Mouse (Mus musculus) midbrain, postnatal 0 days (tissue): ENCODE results near the gene Sult4a1. TPM values are rescaled to one million over a fixed set of nuclear protein-coding genes. Genes with fewer than 3 reads are reported as not detected.

Experiments
- ATAC-seq: fragments of 200-750 bp; cut with Nextera tagmentation; 2 replicates; pipeline ENCODE4 v1.8.0; 2017; ENCODE audit warnings: moderate number of reproducible peaks, mild to moderate bottlenecking, moderate TSS enrichment, moderate library complexity; ENCODE audit not compliant: low FRiP score
- DNase-seq: peaks from one replicate; pipeline ENCODE4 v3.0.0-alpha.2; 2015; ENCODE audit warnings: low spot score
- H3K27ac ChIP-seq: fragments of 300-500 bp; sonication (generic); 2 replicates; pipeline ENCODE4 v1.5.1; 2014; ENCODE audit warnings: low read depth, mild to moderate bottlenecking, low read length, mixed read lengths
- H3K27me3 ChIP-seq: fragments of 300-500 bp; sonication (generic); 2 replicates; pipeline ENCODE4 v1.6.1; 2014; ENCODE audit warnings: low read length, control low read depth, mixed read lengths; ENCODE audit not compliant: insufficient read depth
- H3K36me3 ChIP-seq: fragments of 300-500 bp; sonication (generic); 2 replicates; pipeline ENCODE4 v1.6.1; 2014; ENCODE audit warnings: low read length, control low read depth, mixed read lengths; ENCODE audit not compliant: insufficient read depth
- H3K4me1 ChIP-seq: fragments of 300-500 bp; sonication (generic); 2 replicates; pipeline ENCODE4 v1.6.1; 2014; ENCODE audit warnings: mild to moderate bottlenecking, control low read depth, antibody characterized with exemption, low read length, mixed read lengths; ENCODE audit not compliant: insufficient read depth
- H3K4me2 ChIP-seq: fragments of 300-500 bp; sonication (generic); 2 replicates; pipeline ENCODE4 v1.6.1; 2014; ENCODE audit warnings: low read depth, mild to moderate bottlenecking, low read length, mixed read lengths; ENCODE audit not compliant: poor library complexity, severe bottlenecking
- H3K4me3 ChIP-seq: fragments of 300-500 bp; sonication (generic); 2 replicates; pipeline ENCODE4 v1.5.1; 2014; ENCODE audit warnings: low read depth, mild to moderate bottlenecking, low read length, moderate library complexity
- H3K9ac ChIP-seq: fragments of 300-500 bp; sonication (generic); replicated peaks from 2 replicates; pipeline ENCODE4 v1.6.1; 2014; ENCODE audit warnings: mild to moderate bottlenecking, low read length, moderate library complexity, mixed read lengths; ENCODE audit not compliant: poor library complexity, severe bottlenecking
- H3K9me3 ChIP-seq: fragments of 300-500 bp; sonication (generic); 2 replicates; pipeline ENCODE4 v1.6.1; 2016; ENCODE audit warnings: low read length, control low read depth
- CTCF ChIP-seq: IDR thresholded peaks from 2 replicates; pipeline ENCODE4 v1.5.1; 2016; ENCODE audit warnings: antibody characterized with exemption, mild to moderate bottlenecking
- WGBS: fragments of 180-500 bp; shearing (Covaris S2); extraction: QIAGEN DNeasy Blood & Tissue Kit; methylation state at CpG from one replicate; pipeline ENCODE4 v1.1.7; 2014; 5-methylcytosine and 5-hydroxymethylcytosine counted together
- polyA plus RNA-seq: library from polyadenylated mRNA; unstranded; fragments of >200 nt; fragmentation: Nextera tagmentation; extraction: Ambion mirVana; gene quantifications from 2 replicates; pipeline ENCODE4 v1.2.1, GENCODE M21; 2015
- total RNA-seq: library from RNA; depleted of rRNA; stranded (reverse); fragments of >200 nt; gene quantifications from 2 replicates; pipeline ENCODE4 v1.2.3, GENCODE M21; 2014

Sult4a1 gene
- total and polyA plus RNA-seq, 2 experiments from 2014 or later = 139 to 208 TPM

- H3K4me3 ChIP-seq = no peak overlapping the region
- WGBS = 65% methylated on average over 7 of the region's 7 CpGs
- H3K4me2 ChIP-seq = no peak overlapping the region
- peak; percentile 42 for DNase-seq
- no peaks in the 10 kb centered on the region; the same call in 1 of the 2 replicates for H3K27me3 ChIP-seq
- no peak for ATAC-seq
- TF ChIP-seq CTCF = no peak
- H3K9me3 ChIP-seq = no peaks in the 10 kb centered on the region
- H3K27ac ChIP-seq = no peak overlapping the region
- H3K36me3 ChIP-seq = peaks cover 10% of the 10 kb centered on the region
- no peak overlapping the region for H3K9ac ChIP-seq
- 0 out of 2 replicates have a peak, but pooled peaks cover 3% of the 10 kb centered on the region for H3K4me1 ChIP-seq
These were observed 10.6 kb downstream of the Sult4a1 start for GRCm38 (mm10) chr15:84094921-84095320.

GRCm38 (mm10) chr15:84086775-84087174 is 18.8 kb downstream of the Sult4a1 start:
- H3K4me2 ChIP-seq = no peak overlapping the region
- H3K27me3 ChIP-seq = no peaks in the 10 kb centered on the region; the same call in 1 of the 2 replicates
- DNase-seq (no peak), ATAC-seq (no peak)
- no peak for TF ChIP-seq CTCF
- H3K9ac ChIP-seq = no peak overlapping the region
- no peak overlapping the region for H3K27ac ChIP-seq
- peaks cover 48% of the 10 kb centered on the region for H3K36me3 ChIP-seq
- WGBS = 66% methylated on average over 9 of the region's 9 CpGs
- no peaks in the 10 kb centered on the region for H3K4me1 ChIP-seq
- no peaks in the 10 kb centered on the region for H3K9me3 ChIP-seq
- H3K4me3 ChIP-seq = no peak overlapping the region

DNA sequence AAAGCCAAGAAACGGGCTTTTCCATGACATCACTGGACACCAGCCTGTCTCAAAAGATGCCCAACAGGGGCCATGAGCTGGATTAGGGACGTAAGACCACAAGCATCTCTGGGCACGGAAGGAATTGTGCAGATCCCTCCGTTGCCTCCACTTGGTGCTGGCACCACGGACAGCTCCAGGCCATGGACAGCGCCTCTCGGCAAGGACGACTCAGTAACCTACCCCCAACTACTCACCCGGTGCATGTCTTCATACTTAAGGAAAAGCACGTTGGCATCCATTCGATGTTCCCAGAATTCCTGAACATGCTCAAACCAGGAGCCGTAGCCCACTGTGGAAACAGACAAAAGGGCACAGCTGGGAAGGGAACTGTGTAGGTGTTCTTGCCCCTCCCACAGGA is 19.2 kb downstream of the Sult4a1 start:
- Histone ChIP-seq H3K9me3 (no peaks in the 10 kb centered on the region), H3K27me3 (no peaks in the 10 kb centered on the region; the same call in 1 of the 2 replicates), H3K9ac (no peak overlapping the region), H3K4me1 (no peaks in the 10 kb centered on the region), H3K27ac (no peak overlapping the region), H3K36me3 (peaks cover 49% of the 10 kb centered on the region), H3K4me3 (no peak overlapping the region), H3K4me2 (no peak overlapping the region)
- DNase-seq (no peak), ATAC-seq (no peak)
- WGBS = 48% methylated on average over 12 of the region's 12 CpGs
- TF ChIP-seq CTCF = no peak

- whole genome bisulfite sequencing = 86% methylated on average over 7 of the region's 7 CpGs
- Histone ChIP-seq H3K27me3 (no peaks in the 10 kb centered on the region), H3K4me3 (no peak overlapping the region), H3K4me1 (no peaks in the 10 kb centered on the region), H3K9ac (no peak overlapping the region), H3K4me2 (no peak overlapping the region), H3K27ac (no peak overlapping the region), H3K36me3 (peaks cover 18% of the 10 kb centered on the region), H3K9me3 (no peaks in the 10 kb centered on the region)
- TF ChIP-seq CTCF = no peak
- no peak for ATAC-seq
- no peak for DNase-seq
These were observed 25.5 kb downstream of the Sult4a1 start for GRCm38 (mm10) chr15:84080069-84080468.

- peaks cover 13% of the 10 kb centered on the region for H3K36me3 ChIP-seq
- no peaks in the 10 kb centered on the region for H3K9me3 ChIP-seq
- DNase-seq (no peak), ATAC-seq (no peak)
- 86% methylated on average over 2 of the region's 2 CpGs for WGBS
- H3K27ac ChIP-seq = no peak overlapping the region
- no peak overlapping the region for H3K4me2 ChIP-seq
- H3K4me3 ChIP-seq = no peak overlapping the region
- H3K9ac ChIP-seq = no peak overlapping the region
- TF ChIP-seq CTCF = no peak
- H3K4me1 ChIP-seq = no peaks in the 10 kb centered on the region
- H3K27me3 ChIP-seq = no peaks in the 10 kb centered on the region
These were observed 26.0 kb downstream of the Sult4a1 start for GRCm38 (mm10) chr15:84079519-84079918.

DNA sequence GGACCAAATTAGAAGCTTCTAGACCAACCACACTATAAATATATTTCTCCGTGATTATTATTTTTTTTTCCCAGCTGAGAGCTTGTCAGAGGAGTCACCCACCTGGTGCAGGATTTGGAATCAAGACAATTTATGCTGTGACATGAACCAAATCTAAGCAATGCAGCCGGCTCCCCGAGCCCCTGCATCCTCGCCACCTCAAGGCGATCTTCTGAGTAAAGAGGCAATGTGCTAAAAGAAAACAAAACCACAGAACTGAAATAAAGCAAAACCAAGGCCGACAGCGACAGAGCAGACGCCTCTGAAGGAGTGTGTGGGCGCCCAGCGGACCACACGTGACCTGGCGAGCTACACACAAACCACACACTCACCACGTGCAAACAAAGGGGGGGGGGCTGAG is 26.9 kb downstream of the Sult4a1 start:
- H3K27me3 ChIP-seq = no peaks in the 10 kb centered on the region
- no peak overlapping the region for H3K9ac ChIP-seq
- peaks cover 9% of the 10 kb centered on the region for H3K36me3 ChIP-seq
- ATAC-seq = no peak
- no peak for DNase-seq
- H3K4me1 ChIP-seq = no peaks in the 10 kb centered on the region
- no peak for TF ChIP-seq CTCF
- no peak overlapping the region for H3K27ac ChIP-seq
- no peak overlapping the region for H3K4me2 ChIP-seq
- no peak overlapping the region for H3K4me3 ChIP-seq
- 64% methylated on average over 13 of the region's 13 CpGs for WGBS
- no peaks in the 10 kb centered on the region for H3K9me3 ChIP-seq
